Mouse (Mus musculus) B cell, adult 2 months (primary cell): ENCODE measurements around the gene 1500009C09Rik.
"Not testable (repeated sequence)": the region's sequence is repeated elsewhere in the genome, so short reads cannot be mapped to it uniquely, and the experiment has no call there.

Experiments
- DNase-seq, 2 experiments: peaks; one replicate each; pipeline ENCODE4 v3.0.0; 2022

Gene 1500009C09Rik

DNA sequence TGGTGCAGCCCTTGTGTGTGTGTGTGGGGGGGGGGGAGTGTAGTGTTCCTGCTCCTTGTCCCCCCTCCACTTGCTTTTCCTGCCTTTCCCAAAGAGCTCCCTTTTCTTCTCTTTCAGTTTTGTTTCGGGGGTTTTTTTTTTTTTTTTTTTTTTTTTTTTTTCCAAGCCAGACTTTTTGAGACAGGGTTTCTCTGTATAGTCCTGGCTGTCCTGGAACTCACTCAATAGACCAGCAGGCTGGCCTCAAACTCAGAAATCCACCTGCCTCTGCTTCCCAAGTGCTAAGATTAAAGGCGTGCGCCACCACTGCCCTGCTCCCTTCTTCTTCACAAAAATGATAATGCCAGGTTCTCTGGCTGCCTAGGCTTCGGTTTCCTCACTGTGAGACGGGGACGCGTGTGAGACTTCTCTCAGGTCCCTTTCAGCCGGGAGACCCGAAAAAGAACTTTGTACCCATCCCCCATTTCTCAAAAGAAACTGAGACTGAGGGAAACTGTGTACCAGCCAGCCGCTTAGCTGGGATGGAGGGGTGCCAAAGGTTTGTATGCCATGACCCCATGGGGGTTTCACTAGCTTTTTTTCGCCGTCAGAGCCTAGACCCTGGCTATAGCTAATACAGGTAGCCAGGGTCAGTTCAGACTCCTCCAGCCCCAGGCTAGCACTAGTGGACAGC is 32.1 kb upstream of the 1500009C09Rik start:
- no peak for DNase-seq

DNA sequence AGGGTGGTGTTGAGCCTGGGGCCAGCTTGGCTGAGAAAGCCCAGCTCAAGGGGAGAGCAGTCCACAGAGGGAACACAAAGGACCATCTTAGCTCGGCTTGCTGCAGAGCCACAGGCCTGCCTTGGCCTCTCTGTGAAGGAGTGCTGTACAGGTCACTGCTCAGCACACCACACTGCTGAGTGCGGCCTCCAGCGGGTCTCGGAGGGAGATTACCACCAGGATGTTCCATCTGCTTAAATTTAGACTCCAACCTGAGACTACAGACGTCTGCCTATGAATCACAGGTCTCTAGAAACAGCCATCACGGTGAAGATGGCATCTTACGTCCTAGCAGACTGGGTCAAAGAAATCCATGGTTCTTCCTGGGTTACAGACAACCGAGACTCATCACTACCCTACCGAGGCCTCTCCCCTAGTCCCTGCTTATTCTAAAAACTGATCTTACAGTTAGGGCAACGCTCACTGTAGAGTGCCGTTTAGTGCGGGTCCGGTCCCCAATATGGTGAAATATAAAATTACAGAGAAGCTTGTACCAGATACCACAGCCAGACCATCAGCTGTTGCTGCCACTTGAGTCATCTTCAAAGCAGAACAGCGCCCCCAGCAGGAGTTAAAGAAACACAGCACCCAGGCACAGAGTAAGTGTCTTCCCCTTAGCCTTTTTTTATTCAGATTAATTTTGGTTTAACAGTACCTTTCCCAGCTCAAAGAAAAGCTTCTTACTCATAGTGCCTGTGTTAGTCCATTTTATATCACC is 30.9 kb upstream of the 1500009C09Rik start:
- peak; percentile 67 to 71 for DNase-seq

DNA sequence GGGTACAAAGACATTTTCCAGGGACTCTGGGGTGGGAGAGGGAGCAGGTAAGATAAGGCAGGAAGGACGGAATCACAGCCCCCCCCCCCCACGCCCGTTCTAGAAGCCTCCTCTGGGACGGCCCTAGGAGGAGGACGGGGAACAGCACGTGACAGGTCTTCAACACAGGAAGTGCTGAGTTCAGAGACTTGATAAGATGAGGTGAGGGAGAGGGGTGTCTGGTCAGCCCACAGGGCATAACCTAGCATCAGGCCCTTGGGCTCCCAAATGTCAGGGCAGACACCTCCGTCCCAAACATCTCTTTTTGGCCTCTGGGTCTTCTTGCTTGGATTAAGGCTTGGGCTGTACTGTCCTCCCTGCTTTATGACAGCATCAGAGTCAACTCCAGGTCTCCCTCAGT is 28.9 kb upstream of the 1500009C09Rik start:
- DNase-seq = no peak

DNA sequence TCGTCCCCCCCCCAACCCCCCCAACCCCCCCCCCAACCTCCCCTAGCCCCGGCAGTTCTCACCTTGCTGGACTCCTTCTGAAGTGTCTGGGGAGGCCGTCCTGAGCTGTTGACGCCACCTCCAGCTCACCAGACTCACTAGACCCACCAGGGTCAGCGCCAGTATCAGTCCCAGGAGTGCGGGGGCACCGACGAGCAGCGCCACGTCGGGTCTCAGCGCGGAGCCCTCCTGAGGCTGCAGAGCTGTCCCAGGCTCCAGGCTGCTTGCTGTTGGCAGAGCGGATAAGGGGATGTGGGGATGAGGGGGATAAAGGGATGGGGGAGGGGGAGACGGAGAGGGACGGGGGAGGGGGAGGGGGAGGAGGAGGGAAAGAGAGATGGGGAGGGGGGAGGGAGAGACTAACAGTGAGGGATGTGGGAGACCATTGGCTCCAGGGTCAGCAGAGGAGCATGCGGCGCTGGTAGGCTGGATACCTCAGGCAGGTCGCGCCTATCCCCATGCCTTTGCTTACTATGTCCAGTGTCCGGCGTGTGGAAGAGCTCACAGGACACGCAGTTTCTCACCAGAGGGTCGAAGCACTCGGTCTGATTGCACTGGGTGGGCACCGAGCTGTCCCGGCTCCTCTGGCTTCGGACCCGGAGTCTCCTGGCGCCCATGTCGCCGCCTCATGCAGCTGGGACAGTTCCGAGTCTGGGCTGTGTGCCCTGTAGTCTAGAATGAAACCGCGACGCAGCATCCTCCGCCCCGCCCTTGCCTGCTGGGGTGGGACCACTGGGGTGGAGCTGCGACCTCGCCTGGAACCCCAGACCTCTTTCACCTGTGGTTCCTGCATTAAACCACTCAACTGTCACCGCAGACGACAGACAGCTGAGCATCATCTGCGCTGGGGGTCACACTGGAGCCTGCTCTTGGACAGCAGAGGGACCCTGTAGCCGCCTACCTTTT is 28.3 kb upstream of the 1500009C09Rik start, which contains the start of gene Tnfrsf13c:
Gene Tnfrsf13c (minus strand): TSS at position 713 of the 945 bp plus-strand sequence.
- peak; percentile 87 to 92 for DNase-seq

DNA sequence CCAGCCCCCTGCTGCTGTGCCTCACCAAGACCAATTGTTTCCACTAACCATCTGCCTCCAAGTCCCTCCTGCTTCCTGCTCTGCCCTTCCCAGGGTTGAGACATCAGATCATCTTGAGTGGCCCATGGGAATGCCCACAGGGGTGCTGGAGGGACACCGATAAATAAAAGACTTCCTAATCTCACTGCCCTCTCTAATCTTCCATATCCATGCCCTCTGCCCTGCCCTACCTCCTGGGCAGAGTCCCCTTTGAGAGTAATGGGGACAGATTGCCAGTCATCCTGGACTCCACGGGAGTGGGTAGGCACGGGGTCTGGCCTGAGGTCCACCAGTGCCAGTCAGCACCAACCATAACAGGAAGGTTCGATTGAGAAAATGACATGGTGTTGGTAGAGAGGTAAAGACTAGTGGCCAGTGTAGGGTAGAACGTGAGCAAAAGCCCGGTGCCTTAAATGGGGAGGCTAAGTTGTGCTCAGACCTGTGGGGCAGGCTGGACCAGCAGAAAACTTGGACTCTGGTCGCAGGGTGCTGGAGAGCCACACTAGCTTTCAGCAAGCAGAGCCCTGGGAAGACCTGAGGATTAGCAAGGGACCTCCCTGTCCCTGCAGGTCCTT is 27.5 kb upstream of the 1500009C09Rik start:
- no peak for DNase-seq

DNA sequence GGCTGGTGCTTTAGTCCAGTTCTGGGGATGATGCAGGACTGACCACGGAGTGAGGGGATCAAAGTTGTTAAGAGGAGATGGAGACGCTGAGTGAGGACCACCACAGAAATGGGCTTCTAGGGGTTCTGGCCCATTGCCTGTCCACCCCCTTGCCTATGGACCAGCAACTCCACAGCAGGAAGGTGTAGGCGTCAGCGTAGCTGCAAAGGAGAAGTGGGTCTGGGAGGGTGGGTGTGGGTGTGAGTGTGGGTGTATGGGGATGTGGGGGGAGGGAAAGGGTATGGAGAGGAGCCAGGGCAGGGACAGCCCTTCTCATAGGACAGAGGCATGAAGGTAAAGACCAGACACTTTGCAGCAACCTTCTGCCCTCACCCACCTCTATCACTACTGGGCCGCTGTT is 26.4 kb upstream of the 1500009C09Rik start:
- DNase-seq = no peak

DNA sequence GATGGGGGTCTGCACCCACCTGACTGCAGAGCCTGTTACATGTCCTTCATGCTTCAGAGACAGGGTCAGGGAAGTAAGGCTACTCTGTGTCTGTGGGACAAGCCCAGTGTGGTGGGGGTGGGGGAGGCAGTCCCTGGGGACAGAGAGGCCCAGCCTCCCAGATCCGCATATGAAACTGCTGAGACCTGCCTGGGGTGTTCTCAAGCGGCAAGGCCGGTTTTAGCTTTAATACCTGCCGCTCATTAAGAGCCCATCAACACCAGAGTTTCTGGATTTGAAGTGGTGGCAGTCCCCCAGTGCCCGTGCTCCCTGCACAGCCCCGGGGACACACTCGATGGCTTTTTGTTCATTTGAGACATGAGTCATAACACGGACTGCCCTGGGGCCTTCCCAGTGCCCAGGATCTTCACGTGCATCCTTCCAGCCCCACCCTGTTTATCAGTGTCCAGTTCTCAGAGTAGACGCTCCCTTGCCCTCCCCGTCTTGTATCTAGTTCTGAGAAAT is 22.6 kb upstream of the 1500009C09Rik start:
- peak; percentile 66 to 72 for DNase-seq

DNA sequence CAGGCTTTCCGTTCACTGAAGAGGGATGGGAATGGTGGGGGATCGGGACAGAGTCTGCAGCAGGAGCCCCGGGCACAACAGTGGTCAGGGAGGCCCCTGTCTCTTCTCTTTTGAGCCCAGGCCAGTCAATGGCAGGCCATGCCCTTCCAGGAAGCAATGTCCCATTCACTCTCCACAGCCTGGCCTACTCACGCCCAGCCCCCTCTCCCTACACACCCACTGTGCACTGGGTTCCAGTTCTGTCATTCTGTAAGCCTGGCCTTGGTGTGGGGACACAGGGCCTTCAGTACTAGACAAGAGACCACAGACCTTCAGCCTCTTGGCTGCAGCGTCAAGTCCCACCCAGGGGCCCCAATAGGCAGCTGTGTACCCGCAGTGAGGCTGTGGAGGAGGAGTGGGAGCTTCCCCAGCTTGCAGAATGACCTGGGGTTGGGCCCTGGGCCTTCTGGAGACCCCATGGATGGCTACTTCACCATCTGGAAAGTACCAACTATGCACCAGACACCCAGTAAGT is 22.0 kb upstream of the 1500009C09Rik start:
- no peak for DNase-seq

DNA sequence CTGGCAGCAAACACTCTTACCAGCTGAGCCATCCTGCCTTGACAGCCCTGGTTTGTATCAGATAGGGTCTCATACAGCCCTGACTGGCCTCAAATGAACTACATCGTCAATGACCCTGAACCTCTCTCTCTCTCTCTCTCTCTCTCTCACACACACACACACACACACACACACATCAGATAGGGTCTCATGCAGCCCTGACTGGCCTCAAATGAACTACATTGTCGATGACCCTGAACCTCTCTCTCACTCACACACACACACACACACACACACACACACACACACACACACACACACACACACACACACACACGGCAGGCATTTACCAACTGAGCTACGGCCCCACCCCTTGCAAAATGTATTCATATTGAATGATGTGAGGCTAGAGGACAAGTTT is 21.1 kb upstream of the 1500009C09Rik start:
- DNase-seq = no peak

DNA sequence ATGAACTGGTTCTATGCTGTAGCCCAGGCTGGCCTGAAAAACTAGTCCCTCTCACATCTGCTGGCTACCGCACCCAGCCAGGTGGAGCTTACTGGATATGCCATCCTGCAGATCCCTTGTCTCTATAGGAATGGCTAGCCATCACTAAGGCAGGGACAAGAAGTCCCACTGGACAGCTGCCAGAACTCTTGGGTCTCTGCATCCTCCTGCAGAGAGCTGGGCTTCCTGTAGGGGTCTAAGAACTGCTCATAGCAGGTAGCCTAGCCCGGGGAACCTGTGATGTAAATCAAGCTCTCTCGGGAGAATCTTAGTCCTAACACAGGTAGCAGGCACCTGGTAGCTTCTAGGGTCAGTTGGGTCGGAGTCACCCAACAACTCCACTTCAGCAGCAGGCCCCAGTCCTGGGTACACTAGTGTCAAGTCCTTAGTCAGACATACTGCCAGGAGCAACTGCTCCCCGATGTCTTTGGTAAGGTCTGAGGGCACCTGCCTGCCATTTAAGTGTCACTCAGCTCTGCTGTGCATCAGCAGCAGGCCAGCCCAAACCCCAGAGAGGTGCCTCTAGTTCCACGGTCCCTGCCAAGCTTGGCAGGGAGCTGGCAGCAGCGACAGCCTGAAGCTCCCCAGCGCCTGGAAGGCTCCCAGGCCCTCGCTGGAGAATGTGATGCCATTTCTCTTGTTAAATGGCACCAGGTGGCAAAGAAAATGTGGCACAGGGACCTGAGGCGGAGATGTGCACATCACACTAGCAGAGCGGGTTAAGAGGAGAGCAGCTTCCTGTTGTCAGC is 20.4 kb upstream of the 1500009C09Rik start:
- DNase-seq = no peak

DNA sequence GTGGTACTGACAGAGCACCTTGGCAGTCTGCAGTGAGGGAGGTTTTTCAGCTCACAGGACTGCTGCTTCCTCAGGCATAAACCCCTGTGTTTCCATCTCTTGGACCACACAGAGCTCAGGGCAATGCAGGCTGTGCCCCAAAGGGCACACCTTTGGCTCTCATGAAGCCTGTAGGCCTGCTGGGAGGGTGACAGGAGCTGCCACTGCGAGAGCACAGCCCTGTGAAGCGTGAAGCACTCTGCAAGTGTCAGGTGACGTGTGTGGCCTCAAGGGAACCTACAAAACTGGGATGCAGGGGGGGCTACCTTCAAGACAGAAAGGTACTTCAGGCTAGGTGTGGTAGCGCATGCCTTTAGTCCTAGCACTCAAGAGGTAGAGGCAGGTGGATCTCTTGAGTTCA is 19.5 kb upstream of the 1500009C09Rik start:
- peak; percentile 63 to 66 for DNase-seq

DNA sequence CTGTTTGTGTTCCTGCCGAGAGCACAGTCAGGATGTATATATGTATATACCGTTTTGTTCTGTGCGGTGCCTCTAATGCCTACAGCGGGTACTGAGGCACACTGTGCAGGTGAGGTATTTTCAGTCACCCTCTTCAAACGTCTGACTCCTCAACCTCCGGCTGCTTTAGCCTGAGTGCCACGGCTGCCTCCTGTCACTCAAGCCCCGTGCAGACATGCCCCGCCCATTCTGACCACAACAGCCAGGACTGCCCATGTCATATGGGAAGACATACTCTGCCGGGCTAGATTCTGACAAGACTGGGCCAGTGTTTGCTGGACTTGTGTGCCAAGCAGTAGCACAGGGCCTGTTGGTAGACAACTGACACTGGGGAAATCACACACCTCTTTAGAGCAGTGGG is 16.5 kb upstream of the 1500009C09Rik start:
- DNase-seq = no peak

DNA sequence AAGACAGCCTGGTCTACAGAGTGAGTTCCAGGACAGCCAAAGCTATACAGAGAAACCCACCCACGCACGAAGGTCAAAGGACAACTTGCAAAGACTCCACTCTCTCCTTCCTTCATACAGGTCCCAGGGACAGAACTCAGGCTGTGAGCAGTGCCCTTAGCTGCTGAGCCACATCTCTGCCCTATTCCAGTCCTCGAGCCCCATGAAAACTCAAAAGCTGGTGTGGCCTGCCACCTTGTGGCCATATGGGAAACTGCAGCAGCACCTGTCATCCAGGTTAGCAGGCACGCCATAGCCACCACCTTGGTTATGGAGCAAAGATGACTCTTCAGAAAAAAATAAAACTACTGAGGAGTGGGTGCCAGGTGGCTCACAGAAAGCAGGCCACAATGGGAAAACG is 15.6 kb upstream of the 1500009C09Rik start:
- DNase-seq = peak; percentile 96

DNA sequence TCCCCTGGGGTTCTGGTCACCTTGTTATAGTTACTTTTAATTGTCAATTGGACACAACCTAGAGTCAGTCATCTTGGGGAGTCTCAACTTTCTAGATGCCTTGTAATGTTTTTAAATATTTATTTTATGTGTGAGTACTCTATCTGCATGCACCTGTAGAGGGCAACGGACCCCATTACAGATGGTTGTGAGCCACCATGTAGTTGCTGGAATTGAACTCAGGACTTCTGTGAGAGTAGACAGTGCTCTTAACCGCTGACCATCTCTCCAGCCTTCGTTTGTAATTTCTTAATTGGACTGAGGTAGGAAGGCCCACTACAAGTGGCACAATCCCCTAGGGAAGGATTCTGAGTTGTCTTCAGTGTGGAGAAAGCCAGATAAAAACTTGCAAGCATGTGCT is 8.9 kb upstream of the 1500009C09Rik start:
- no peak for DNase-seq

DNA sequence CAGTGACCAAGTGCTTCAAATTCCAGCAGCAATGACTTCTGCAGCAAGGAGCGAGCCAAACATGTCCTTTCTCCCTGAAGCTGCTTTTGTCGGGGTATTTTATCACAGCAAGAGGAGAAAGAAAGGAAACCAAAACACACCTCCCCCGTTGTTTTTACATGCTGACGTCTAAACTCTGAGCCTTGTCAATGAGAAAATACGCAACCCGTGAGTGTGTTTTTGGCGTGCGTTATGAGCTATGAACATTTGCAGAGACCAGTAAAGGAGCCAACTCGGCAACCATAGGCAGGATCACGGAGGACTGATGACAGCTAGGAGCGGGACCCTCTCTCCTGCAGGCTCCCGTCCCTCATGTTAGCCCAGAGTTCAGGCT is 8.5 kb upstream of the 1500009C09Rik start:
- no peak for DNase-seq

DNA sequence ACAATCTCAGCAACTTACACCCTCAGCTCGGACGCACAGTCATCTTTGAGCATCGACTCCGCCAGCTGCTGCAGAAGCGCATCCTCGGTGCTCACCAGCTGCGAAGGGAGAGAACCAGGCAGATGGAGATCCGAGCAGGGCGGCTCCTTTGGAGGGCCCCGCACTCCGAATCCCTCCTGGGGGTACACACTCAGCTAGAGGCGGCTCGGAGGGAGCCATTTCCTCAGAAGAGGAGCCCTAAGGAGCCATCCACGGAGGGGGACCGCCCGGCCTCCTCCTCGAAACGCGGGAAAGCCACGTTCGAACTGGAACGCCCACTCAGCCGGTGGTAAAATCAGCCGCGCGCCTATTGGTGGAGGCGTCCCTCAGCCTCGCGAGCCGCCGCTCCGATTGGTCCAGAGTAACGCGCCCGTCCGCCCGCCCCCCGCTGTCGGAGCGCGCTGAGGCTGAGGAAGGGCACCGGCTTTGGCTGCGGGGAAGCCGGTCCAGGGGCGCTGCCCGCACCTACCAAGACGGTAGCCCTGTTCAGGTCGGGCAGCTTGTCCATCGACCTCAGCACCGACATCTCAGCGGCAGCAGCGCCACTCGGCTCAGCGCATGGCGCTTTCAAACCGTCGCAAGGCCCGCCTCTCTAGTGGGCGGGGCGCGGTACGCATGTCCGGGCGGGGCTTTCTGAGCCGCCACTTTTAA is 7.9 kb upstream of the 1500009C09Rik start, which contains the start of gene Cenpm:
Gene Cenpm (minus strand): TSS at position 634 of the 690 bp plus-strand sequence.
- peak; percentile 90 to 92 for DNase-seq

DNA sequence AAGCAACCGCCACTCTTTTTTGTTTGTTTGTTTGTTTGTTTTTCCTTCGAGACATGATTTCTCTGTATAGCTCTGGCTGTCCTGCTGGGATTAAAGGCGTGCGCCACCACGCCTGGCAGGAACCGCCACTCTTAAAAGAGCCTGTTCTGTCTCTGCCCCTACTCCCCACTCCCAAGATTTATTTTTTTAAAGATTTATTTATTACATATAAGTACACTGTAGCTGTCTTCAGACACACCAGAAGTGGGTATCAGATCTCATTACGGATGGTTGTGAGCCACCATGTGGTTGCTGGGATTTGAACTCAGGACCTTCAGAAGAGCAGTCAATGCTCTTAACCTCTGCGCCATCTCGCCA is 7.4 kb upstream of the 1500009C09Rik start:
- not testable (repeated sequence) for DNase-seq

DNA sequence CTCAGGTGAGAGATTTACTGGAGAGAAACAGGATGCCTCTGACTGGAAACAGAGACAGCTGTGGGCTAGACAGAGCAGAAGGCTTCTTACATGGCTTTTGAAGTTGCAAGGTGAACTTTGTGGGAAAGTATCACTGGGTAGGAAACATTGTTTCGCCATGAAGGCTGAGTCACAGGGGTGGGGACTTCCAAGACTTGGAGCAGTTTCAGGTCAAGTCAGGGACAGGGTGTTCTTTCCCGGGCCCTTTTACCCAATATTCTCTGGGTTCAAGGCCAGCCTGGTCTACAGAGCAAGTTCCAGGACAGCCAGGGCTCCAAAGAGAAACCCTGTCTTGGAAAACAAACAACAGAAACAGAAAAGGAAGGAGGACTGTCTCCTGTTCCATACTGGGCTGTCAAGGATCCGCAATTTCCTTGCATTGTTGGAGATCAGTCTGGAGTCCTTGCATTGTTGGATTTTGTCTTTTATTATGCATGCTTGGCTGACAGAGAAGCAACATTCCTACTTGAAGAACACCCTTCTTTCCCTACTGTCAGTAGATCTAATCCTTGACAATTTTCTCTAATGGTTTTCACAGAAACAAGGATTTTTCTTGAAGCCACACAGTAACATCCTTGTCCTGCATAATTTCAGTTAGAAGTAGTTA is 4.9 kb upstream of the 1500009C09Rik start:
- DNase-seq = no peak

DNA sequence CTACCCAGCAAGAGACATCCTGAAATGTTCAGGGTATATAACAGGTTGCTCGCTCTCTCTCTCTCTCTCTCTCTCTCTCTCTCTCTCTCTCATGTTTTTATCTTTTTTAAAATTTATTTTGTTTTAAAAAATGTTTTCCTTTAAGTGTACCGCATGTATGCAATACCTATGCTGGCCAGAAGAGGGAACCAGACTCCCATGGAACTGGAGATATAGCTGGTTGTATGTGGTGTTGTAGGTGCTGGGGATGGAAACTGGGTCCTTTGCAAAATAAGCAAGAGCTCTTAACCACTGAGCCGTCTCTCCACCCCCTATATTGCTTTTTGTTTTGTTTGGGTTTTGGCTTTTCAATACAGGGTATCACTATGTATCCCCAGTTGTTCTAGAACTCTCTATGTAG is 618 bp upstream of the 1500009C09Rik start:
- peak in 1 of 2 experiments; percentile 45 for DNase-seq

DNA sequence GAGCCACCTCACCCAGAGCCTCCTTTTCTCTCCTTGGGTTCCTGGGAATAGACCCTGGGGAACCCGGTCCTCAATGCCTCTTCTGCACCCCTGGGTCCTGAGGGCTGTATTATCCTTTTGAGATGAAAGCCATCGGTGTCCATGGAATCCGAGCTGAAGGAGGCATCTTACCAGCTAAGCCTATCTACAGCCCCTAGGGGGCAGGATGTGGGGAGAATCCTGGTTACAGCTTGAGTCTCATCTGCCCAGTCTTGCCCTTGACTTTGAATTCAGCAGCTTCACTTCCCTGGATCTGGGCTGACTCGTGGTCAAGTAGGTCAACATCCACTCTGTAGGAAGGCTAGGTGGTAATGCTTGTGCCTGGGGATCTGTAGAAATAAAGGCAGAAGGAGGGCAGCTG is 3.1 kb downstream of the 1500009C09Rik start:
- DNase-seq = no peak
